Mouse (Mus musculus) kidney, embryonic 16.5 days (tissue): ENCODE results near the gene Il15. TPM values are rescaled to one million over a fixed set of nuclear protein-coding genes. Genes with fewer than 3 reads are reported as not detected.

ENCODE experiments used
- ATAC-seq: fragments of 200-750 bp; cut with Nextera tagmentation; 2 replicates; pipeline ENCODE4 v1.8.0; 2017; ENCODE audit warnings: moderate TSS enrichment; ENCODE audit not compliant: low FRiP score, low TSS enrichment
- H3K27ac ChIP-seq: fragments of 300-500 bp; sonication (generic); 2 replicates; pipeline ENCODE4 v1.5.1; 2014; ENCODE audit warnings: low read length
- H3K27me3 ChIP-seq: fragments of 300-500 bp; sonication (generic); 2 replicates; pipeline ENCODE4 v1.6.1; 2014; ENCODE audit warnings: low read length, control low read depth, mixed read lengths; ENCODE audit not compliant: insufficient read depth
- H3K36me3 ChIP-seq: fragments of 300-500 bp; sonication (generic); 2 replicates; pipeline ENCODE4 v1.6.1; 2014; ENCODE audit warnings: low read length, control low read depth, mixed read lengths; ENCODE audit not compliant: insufficient read depth
- H3K4me1 ChIP-seq: fragments of 300-500 bp; sonication (generic); 2 replicates; pipeline ENCODE4 v1.6.1; 2014; ENCODE audit warnings: low read length, control low read depth, mixed read lengths; ENCODE audit not compliant: insufficient read depth
- H3K4me2 ChIP-seq: fragments of 300-500 bp; sonication (generic); replicated peaks from 2 replicates; pipeline ENCODE4 v1.6.1; 2014; ENCODE audit warnings: low read depth, low read length
- H3K4me3 ChIP-seq: fragments of 300-500 bp; sonication (generic); 2 replicates; pipeline ENCODE4 v1.5.1; 2014; ENCODE audit warnings: mild to moderate bottlenecking, low read length
- H3K9ac ChIP-seq: fragments of 300-500 bp; sonication (generic); replicated peaks from 2 replicates; pipeline ENCODE4 v1.6.1; 2014; ENCODE audit warnings: low read length
- H3K9me3 ChIP-seq: fragments of 300-500 bp; sonication (generic); 2 replicates; pipeline ENCODE4 v1.6.1; 2016; ENCODE audit warnings: low read length, control low read depth
- WGBS: fragments of 180-500 bp; shearing (Covaris S2); extraction: QIAGEN DNeasy Blood & Tissue Kit; methylation state at CpG from one replicate; pipeline ENCODE4 v1.1.7; 2014; 5-methylcytosine and 5-hydroxymethylcytosine counted together
- polyA plus RNA-seq: library from polyadenylated mRNA; unstranded; fragments of >200 nt; fragmentation: Nextera tagmentation; extraction: Ambion mirVana; gene quantifications from 2 replicates; pipeline ENCODE4 v1.2.1, GENCODE M21; 2015

The Il15 gene
- polyA plus RNA-seq, 1 experiment from 2014 or later, result 7.2 TPM

GRCm38 (mm10) chr8:82372846-82373245 lies 30.2 kb downstream of the Il15 start:
- WGBS, result 84% methylated on average over 6 of the region's 6 CpGs
- ATAC-seq, result no peak

GRCm38 (mm10) chr8:82370657-82371056 lies 32.4 kb downstream of the Il15 start:
- Histone ChIP-seq H3K27ac (no peak overlapping the region), H3K9me3 (no peaks in the 10 kb centered on the region), H3K4me3 (no peak overlapping the region), H3K4me2 (no peak overlapping the region), H3K36me3 (no peaks in the 10 kb centered on the region), H3K4me1 (no peaks in the 10 kb centered on the region), H3K27me3 (no peaks in the 10 kb centered on the region), H3K9ac (no peak overlapping the region)
- no peak for ATAC-seq
- 86% methylated on average over 6 of the region's 6 CpGs for WGBS

More at GRCm38 (mm10) chr8:82372846-82373245, 30.2 kb downstream of the Il15 start:
- no peaks in the 10 kb centered on the region for H3K27me3 ChIP-seq
- no peak overlapping the region for H3K27ac ChIP-seq
- H3K4me2 ChIP-seq, result no peak overlapping the region
- H3K4me3 ChIP-seq, result no peak overlapping the region
- no peak overlapping the region for H3K9ac ChIP-seq
- H3K9me3 ChIP-seq, result no peaks in the 10 kb centered on the region
- H3K4me1 ChIP-seq, result no peaks in the 10 kb centered on the region
- H3K36me3 ChIP-seq, result peaks cover 5% of the 10 kb centered on the region; the same call in 1 of the 2 replicates

- no peak overlapping the region for H3K4me3 ChIP-seq
- H3K36me3 ChIP-seq, result no peaks in the 10 kb centered on the region
- H3K27ac ChIP-seq, result no peak overlapping the region
- no peak overlapping the region for H3K9ac ChIP-seq
- no peaks in the 10 kb centered on the region for H3K4me1 ChIP-seq
- H3K27me3 ChIP-seq, result no peaks in the 10 kb centered on the region
- no peak overlapping the region for H3K4me2 ChIP-seq
- H3K9me3 ChIP-seq, result no peaks in the 10 kb centered on the region
- ATAC-seq, result no peak
- 91% methylated on average over 1 of the region's 1 CpGs for WGBS
Measured at GRCm38 (mm10) chr8:82361061-82361460, 42.0 kb downstream of the Il15 start.

- H3K4me3 ChIP-seq, result no peak overlapping the region
- no peak for ATAC-seq
- H3K4me1 ChIP-seq, result no peaks in the 10 kb centered on the region
- H3K9me3 ChIP-seq, result no peaks in the 10 kb centered on the region
- H3K27me3 ChIP-seq, result no peaks in the 10 kb centered on the region
- H3K9ac ChIP-seq, result no peak overlapping the region
- no peak overlapping the region for H3K4me2 ChIP-seq
- no peak overlapping the region for H3K27ac ChIP-seq
- H3K36me3 ChIP-seq, result no peaks in the 10 kb centered on the region
- 58% methylated on average over 2 of the region's 2 CpGs for WGBS
Measured at GRCm38 (mm10) chr8:82356091-82356490, 46.9 kb downstream of the Il15 start.

GRCm38 (mm10) chr8:82351268-82351943 lies 51.6 kb downstream of the Il15 start:
- no peak overlapping the region for H3K27ac ChIP-seq
- no peaks in the 10 kb centered on the region for H3K27me3 ChIP-seq
- no peak for ATAC-seq
- no peak overlapping the region for H3K9ac ChIP-seq
- 47% methylated on average over 1 of the region's 1 CpGs for WGBS
- no peaks in the 10 kb centered on the region for H3K9me3 ChIP-seq
- no peak overlapping the region for H3K4me3 ChIP-seq
- H3K36me3 ChIP-seq, result no peaks in the 10 kb centered on the region
- no peak overlapping the region for H3K4me2 ChIP-seq
- H3K4me1 ChIP-seq, result no peaks in the 10 kb centered on the region

GRCm38 (mm10) chr8:82349299-82349698 lies 53.7 kb downstream of the Il15 start:
- no peaks in the 10 kb centered on the region for H3K36me3 ChIP-seq
- no peak overlapping the region for H3K4me2 ChIP-seq
- H3K9ac ChIP-seq, result no peak overlapping the region
- no peaks in the 10 kb centered on the region for H3K27me3 ChIP-seq
- H3K9me3 ChIP-seq, result no peaks in the 10 kb centered on the region
- no peak overlapping the region for H3K27ac ChIP-seq
- WGBS, result 36% methylated on average over 2 of the region's 2 CpGs
- peak; percentile 69; the same call in 1 of the 2 replicates for ATAC-seq
- no peak overlapping the region for H3K4me3 ChIP-seq
- H3K4me1 ChIP-seq, result no peaks in the 10 kb centered on the region

- Histone ChIP-seq H3K9me3 (no peaks in the 10 kb centered on the region), H3K4me2 (no peak overlapping the region), H3K4me1 (no peaks in the 10 kb centered on the region), H3K4me3 (no peak overlapping the region), H3K36me3 (no peaks in the 10 kb centered on the region), H3K9ac (no peak overlapping the region), H3K27me3 (no peaks in the 10 kb centered on the region), H3K27ac (no peak overlapping the region)
- WGBS, result 60% methylated on average over 3 of the region's 3 CpGs
- peak; percentile 47; the same call in 1 of the 2 replicates for ATAC-seq
Measured at GRCm38 (mm10) chr8:82346485-82346884, 56.5 kb downstream of the Il15 start.

- Histone ChIP-seq H3K36me3 (no peaks in the 10 kb centered on the region), H3K4me3 (no peak overlapping the region), H3K9ac (no peak overlapping the region), H3K4me1 (no peaks in the 10 kb centered on the region), H3K27me3 (no peaks in the 10 kb centered on the region), H3K4me2 (no peak overlapping the region), H3K9me3 (peaks cover 4% of the 10 kb centered on the region; the same call in 1 of the 2 replicates), H3K27ac (no peak overlapping the region)
- 86% methylated on average over 8 of the region's 8 CpGs for WGBS
- no peak for ATAC-seq
Measured at GRCm38 (mm10) chr8:82331675-82332234, 71.3 kb downstream of the Il15 start.

GRCm38 (mm10) chr8:82327986-82328652 lies 74.9 kb downstream of the Il15 start:
- Histone ChIP-seq H3K27me3 (no peaks in the 10 kb centered on the region), H3K27ac (no peak overlapping the region), H3K4me1 (no peaks in the 10 kb centered on the region), H3K4me3 (no peak overlapping the region), H3K9me3 (no peaks in the 10 kb centered on the region), H3K36me3 (no peaks in the 10 kb centered on the region), H3K4me2 (no peak overlapping the region), H3K9ac (no peak overlapping the region)
- ATAC-seq, result peak; percentile 57; the same call in 1 of the 2 replicates
- 20% methylated on average over 2 of the region's 2 CpGs for WGBS

- H3K27me3 ChIP-seq, result no peaks in the 10 kb centered on the region
- H3K4me1 ChIP-seq, result no peaks in the 10 kb centered on the region
- no peak overlapping the region for H3K4me3 ChIP-seq
- 70% methylated on average over 1 of the region's 1 CpGs for WGBS
- H3K27ac ChIP-seq, result no peak overlapping the region
- H3K9me3 ChIP-seq, result no peaks in the 10 kb centered on the region
- no peak overlapping the region for H3K4me2 ChIP-seq
- no peak for ATAC-seq
- H3K36me3 ChIP-seq, result no peaks in the 10 kb centered on the region
- no peak overlapping the region for H3K9ac ChIP-seq
Measured at GRCm38 (mm10) chr8:82326061-82326460, 77.0 kb downstream of the Il15 start.
